Mouse (Mus musculus) lung, postnatal 25 days (tissue): ENCODE measurements around the gene Slc46a3.

Source experiments
- DNase-seq: peaks from one replicate; pipeline ENCODE4 v3.0.0; 2022; ENCODE audit warnings: low spot score

Gene Slc46a3

GRCm38 (mm10) chr5:147845319-147845718 lies 49.3 kb downstream of the Slc46a3 start:
- no peak for DNase-seq

GRCm38 (mm10) chr5:147843340-147843739 lies 51.3 kb downstream of the Slc46a3 start:
- DNase-seq = no peak

- DNase-seq = no peak
Observed at GRCm38 (mm10) chr5:147839418-147839817, 55.2 kb downstream of the Slc46a3 start.

GRCm38 (mm10) chr5:147834841-147835500 lies 59.6 kb downstream of the Slc46a3 start:
- DNase-seq = no peak

GRCm38 (mm10) chr5:147832842-147833241 lies 61.8 kb downstream of the Slc46a3 start:
- DNase-seq = no peak

GRCm38 (mm10) chr5:147828846-147829245 lies 65.8 kb downstream of the Slc46a3 start:
- no peak for DNase-seq
